Mouse (Mus musculus): ENCODE data around the gene Spry1. TPM values are rescaled to one million over a fixed set of nuclear protein-coding genes. Genes with fewer than 3 reads are reported as not detected.

Spry1 gene
- polyA plus RNA-seq, 1 experiment: 20.6 TPM

DNA sequence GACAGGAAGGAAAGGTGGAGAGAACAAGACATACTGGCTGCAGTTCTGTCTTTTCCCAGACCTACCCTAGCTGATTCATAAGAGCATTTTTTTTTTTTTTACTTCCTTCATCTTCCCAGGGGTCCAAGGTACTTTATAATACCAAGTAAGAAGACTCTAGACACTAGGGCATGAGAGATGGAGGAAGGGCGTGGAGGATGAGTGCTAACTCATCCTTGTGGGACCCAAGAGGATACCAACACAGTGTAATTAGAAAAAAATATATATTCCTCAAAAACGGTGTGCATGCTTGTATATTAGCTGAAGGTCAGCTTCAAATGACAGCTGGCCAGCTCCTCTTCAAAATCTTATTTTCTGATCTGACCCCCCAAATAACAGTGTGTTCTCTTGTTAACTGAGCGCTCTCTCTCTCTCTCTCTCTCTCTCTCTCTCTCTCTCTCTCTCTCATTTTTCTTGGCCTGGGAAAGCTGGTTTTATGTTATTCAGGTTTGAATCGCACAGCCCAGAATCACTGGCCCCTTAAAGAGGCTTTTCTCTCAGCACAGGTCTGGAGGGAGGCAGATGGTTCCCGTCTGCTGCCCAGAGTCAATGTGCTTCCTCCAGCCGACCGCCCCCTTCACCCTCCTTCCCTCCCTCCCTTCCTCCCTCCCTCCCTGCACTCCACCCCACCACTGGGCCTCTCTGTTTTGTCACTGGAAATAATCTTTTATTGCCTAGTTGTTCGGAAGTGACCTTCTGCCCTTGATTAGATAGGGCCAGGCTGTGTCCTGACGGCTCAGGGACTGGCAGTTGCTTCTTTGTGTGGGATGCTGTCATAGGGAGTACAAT is 26.8 kb downstream of the Spry1 start:
- Histone ChIP-seq H3K36me3 (ENCODE audit: control insufficient read depth, insufficient read depth) (no peaks in the 10 kb centered on the region), H3ac (ENCODE audit: control insufficient read depth, insufficient read length) (no peak overlapping the region), H3K79me2 (ENCODE audit: control insufficient read depth, insufficient read depth) (no peaks in the 10 kb centered on the region), H3K4me3 (no peak overlapping the region), H3K27me3 (ENCODE audit: control insufficient read depth, insufficient read depth, insufficient read length) (no peaks in the 10 kb centered on the region), H3K4me2 (ENCODE audit: low read depth) (no peak overlapping the region)
- TF ChIP-seq MYOG (IDR thresholded peaks at IDR 0.05; ENCODE audit: control insufficient read depth in 1 of 3, insufficient read depth in 1 of 3, insufficient read length in 2 of 3, low read depth in 2 of 3) (no peak), CEBPB (IDR thresholded peaks at IDR 0.05; ENCODE audit: insufficient read depth, poor library complexity, severe bottlenecking) (no peak)

GRCm38 (mm10) chr3:37667119-37667467 is 27.3 kb downstream of the Spry1 start:
- H3K79me2 ChIP-seq (ENCODE audit: control insufficient read depth, insufficient read depth): no peaks in the 10 kb centered on the region
- no peak overlapping the region for H3K4me2 ChIP-seq (ENCODE audit: low read depth)

DNA sequence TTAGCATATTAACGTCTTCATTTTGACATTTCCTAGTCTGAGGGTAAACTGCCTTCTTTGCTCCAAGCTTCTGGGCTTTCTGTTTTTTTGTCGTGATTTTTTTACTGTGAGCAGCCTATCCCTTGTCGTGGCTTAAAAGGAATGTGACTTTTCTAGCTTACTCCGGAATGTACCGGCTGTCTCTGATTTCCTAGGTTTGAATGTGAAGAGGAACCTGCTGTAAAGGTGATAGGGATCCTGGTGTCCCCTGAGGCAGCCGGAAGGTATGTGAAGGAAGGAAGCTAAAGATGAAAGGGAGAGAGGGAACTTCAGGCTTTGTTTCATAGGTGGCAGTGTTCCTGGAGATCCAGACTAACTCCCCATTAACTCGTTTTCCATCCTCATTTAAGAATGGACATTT is 28.0 kb downstream of the Spry1 start:
- Histone ChIP-seq H3K36me3 (ENCODE audit: control insufficient read depth, insufficient read depth) (no peaks in the 10 kb centered on the region), H3K4me3 (no peak overlapping the region), H3K79me2 (ENCODE audit: control insufficient read depth, insufficient read depth) (no peaks in the 10 kb centered on the region), H3ac (ENCODE audit: control insufficient read depth, insufficient read length) (no peak overlapping the region), H3K4me2 (ENCODE audit: low read depth) (no peak overlapping the region), H3K27me3 (ENCODE audit: control insufficient read depth, insufficient read depth, insufficient read length) (no peaks in the 10 kb centered on the region)
- TF ChIP-seq REST (IDR thresholded peaks at IDR 0.05; ENCODE audit: insufficient read depth, insufficient read length) (no peak), TCF3 (IDR thresholded peaks at IDR 0.05; ENCODE audit: insufficient read length, low read depth) (no peak), POLR2AphosphoS2 (IDR thresholded peaks at IDR 0.05; ENCODE audit: insufficient read length, low read depth) (no peak), SRF (IDR thresholded peaks at IDR 0.05; ENCODE audit: control insufficient read depth, insufficient read length, low read depth) (no peak), USF1 (IDR thresholded peaks at IDR 0.05; ENCODE audit: low read depth) (no peak), E2F4 (IDR thresholded peaks at IDR 0.05; ENCODE audit: insufficient read depth) (no peak), MAX (IDR thresholded peaks at IDR 0.05; ENCODE audit: low read depth) (no peak), MYOG (IDR thresholded peaks at IDR 0.05; ENCODE audit: control insufficient read depth in 1 of 3, insufficient read depth in 1 of 3, insufficient read length in 2 of 3, low read depth in 2 of 3) (no peak), MYOD1 (IDR thresholded peaks at IDR 0.05; ENCODE audit: control insufficient read depth in 1 of 3, insufficient read length in 2 of 3, low read depth in 2 of 3) (no peak), POLR2A (IDR thresholded peaks at IDR 0.05; ENCODE audit: insufficient read length, low read depth) (no peak), TCF12 (IDR thresholded peaks at IDR 0.05; ENCODE audit: insufficient read depth, poor library complexity, severe bottlenecking) (no peak), CEBPB (IDR thresholded peaks at IDR 0.05; ENCODE audit: insufficient read depth, poor library complexity, severe bottlenecking) (no peak)

More at GRCm38 (mm10) chr3:37667119-37667467, 27.3 kb downstream of the Spry1 start:
- no peaks in the 10 kb centered on the region for H3K36me3 ChIP-seq (ENCODE audit: control insufficient read depth, insufficient read depth)
- TF ChIP-seq TCF3 (IDR thresholded peaks at IDR 0.05; ENCODE audit: insufficient read length, low read depth) (no peak), E2F4 (IDR thresholded peaks at IDR 0.05; ENCODE audit: insufficient read depth) (no peak), USF1 (IDR thresholded peaks at IDR 0.05; ENCODE audit: low read depth) (no peak), CEBPB (IDR thresholded peaks at IDR 0.05; ENCODE audit: insufficient read depth, poor library complexity, severe bottlenecking) (no peak), POLR2AphosphoS2 (IDR thresholded peaks at IDR 0.05; ENCODE audit: insufficient read length, low read depth) (no peak)
- no peaks in the 10 kb centered on the region for H3K27me3 ChIP-seq (ENCODE audit: control insufficient read depth, insufficient read depth, insufficient read length)
- H3ac ChIP-seq (ENCODE audit: control insufficient read depth, insufficient read length): no peak overlapping the region
- H3K4me3 ChIP-seq: no peak overlapping the region

DNA sequence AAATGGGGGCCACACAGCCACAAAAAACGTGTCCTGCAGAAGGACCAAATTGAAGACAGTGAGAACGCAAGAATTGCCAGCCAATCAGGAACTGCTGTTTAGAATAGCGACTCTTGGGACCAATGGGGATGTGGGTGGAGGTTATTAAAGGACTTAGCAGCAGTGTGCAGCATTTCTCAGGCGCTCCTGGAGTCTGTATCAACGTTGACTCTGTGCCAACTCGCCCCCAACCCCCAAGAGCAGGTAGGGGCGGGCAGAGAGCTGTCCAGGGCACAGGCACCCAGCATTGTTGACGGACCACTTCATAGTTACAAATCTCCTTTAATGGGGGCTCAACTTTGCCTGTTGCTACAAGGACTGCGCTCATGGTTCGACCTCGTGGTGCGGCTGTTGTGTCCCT is 28.9 kb downstream of the Spry1 start:
- no peaks in the 10 kb centered on the region for H3K36me3 ChIP-seq (ENCODE audit: control insufficient read depth, insufficient read depth)
- no peak overlapping the region for H3ac ChIP-seq (ENCODE audit: control insufficient read depth, insufficient read length)
- TF ChIP-seq E2F4 (IDR thresholded peaks at IDR 0.05; ENCODE audit: insufficient read depth): no peak
- TF ChIP-seq MAX (IDR thresholded peaks at IDR 0.05; ENCODE audit: low read depth): no peak
- no peak overlapping the region for H3K4me3 ChIP-seq
- no peak overlapping the region for H3K4me2 ChIP-seq (ENCODE audit: low read depth)
- H3K79me2 ChIP-seq (ENCODE audit: control insufficient read depth, insufficient read depth): no peaks in the 10 kb centered on the region
- no peaks in the 10 kb centered on the region for H3K27me3 ChIP-seq (ENCODE audit: control insufficient read depth, insufficient read depth, insufficient read length)

DNA sequence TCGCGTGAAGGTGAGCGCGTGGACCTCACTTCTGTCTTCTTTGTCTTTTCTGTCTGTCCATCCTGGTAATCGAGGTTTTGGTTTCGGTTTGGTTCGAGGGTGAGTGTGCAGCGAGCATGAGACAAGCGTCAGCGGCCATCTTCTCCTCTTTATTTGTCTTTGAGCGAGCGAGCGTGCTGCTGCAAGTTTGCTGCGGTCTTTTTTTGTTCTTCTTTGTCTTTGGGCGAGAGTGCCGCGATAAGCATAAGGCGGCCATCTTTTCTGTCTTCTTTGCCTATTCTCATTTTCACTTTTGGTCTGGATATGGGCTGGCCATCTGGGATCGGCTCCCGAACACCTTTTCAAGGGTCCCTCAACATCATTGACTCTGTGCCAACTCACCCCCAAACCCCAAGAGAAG is 29.4 kb downstream of the Spry1 start:
- H3K27me3 ChIP-seq (ENCODE audit: control insufficient read depth, insufficient read depth, insufficient read length): no peaks in the 10 kb centered on the region
- no peak for TF ChIP-seq CEBPB (IDR thresholded peaks at IDR 0.05; ENCODE audit: insufficient read depth, poor library complexity, severe bottlenecking)
- no peak for TF ChIP-seq MYOD1 (IDR thresholded peaks at IDR 0.05; ENCODE audit: control insufficient read depth in 1 of 3, insufficient read length in 2 of 3, low read depth in 2 of 3)
- no peak for TF ChIP-seq REST (IDR thresholded peaks at IDR 0.05; ENCODE audit: insufficient read depth, insufficient read length)
- no peak for TF ChIP-seq POLR2AphosphoS2 (IDR thresholded peaks at IDR 0.05; ENCODE audit: insufficient read length, low read depth)
- no peak for TF ChIP-seq E2F4 (IDR thresholded peaks at IDR 0.05; ENCODE audit: insufficient read depth)
- TF ChIP-seq SRF (IDR thresholded peaks at IDR 0.05; ENCODE audit: control insufficient read depth, insufficient read length, low read depth): no peak
- TF ChIP-seq MYOG (IDR thresholded peaks at IDR 0.05; ENCODE audit: control insufficient read depth in 1 of 3, insufficient read depth in 1 of 3, insufficient read length in 2 of 3, low read depth in 2 of 3): no peak
- H3ac ChIP-seq (ENCODE audit: control insufficient read depth, insufficient read length): no peak overlapping the region

More for the DNA sequence above, 29.4 kb downstream of the Spry1 start:
- H3K4me2 ChIP-seq (ENCODE audit: low read depth): no peak overlapping the region
- H3K36me3 ChIP-seq (ENCODE audit: control insufficient read depth, insufficient read depth): no peaks in the 10 kb centered on the region
- no peak overlapping the region for H3K4me3 ChIP-seq
- no peaks in the 10 kb centered on the region for H3K79me2 ChIP-seq (ENCODE audit: control insufficient read depth, insufficient read depth)
